Mouse (Mus musculus) bone marrow, adult 2 months (tissue): ENCODE results near the gene Rad51b.

Source experiments
- CTCF ChIP-seq: fragments of 200-500 bp; IDR thresholded peaks from 2 replicates; pipeline ENCODE4 v1.5.1; 2011; ENCODE audit warnings: low read length, control low read depth; ENCODE audit not compliant: control insufficient read depth, insufficient read depth
- POLR2A ChIP-seq: fragments of 200-500 bp; IDR thresholded peaks from 2 replicates; pipeline ENCODE4 v1.6.1; 2011; ENCODE audit warnings: low read depth, mild to moderate bottlenecking, control low read depth, low read length, borderline replicate concordance; ENCODE audit not compliant: control insufficient read depth

DNA sequence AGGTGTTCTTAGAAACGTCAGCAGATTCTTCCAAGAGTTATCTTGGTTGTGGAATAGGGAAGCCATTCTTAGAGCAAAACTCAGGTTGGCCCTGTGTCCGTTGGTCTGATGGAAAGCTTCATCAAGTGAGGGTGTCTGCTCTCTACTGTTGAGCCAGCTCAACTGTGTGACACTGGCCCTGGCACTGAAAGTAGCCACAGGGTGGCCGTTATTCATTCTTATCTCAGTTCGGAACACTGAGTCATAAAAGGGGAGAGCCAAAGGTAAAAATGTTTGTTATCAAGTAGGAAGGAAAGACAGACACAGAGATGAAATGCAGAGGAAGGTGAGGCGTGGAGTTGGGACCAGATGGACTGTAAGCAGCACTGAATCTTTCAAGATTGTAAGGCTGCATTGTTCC lies 379.8 kb downstream of the Rad51b start:
- TF ChIP-seq CTCF (no peak), POLR2A (no peak)
